Mouse (Mus musculus) liver, postnatal 0 days (tissue): Measurements from ENCODE around the gene Ppp1r15a.

Experiments used
- CTCF ChIP-seq: sonication (generic); IDR thresholded peaks from 2 replicates; pipeline ENCODE4 v1.5.1; 2016; ENCODE audit warnings: antibody characterized with exemption, low read depth
- EP300 ChIP-seq: IDR thresholded peaks from 2 replicates; pipeline ENCODE4 v1.6.1; 2016; ENCODE audit warnings: antibody characterized with exemption, low read depth, mild to moderate bottlenecking

DNA sequence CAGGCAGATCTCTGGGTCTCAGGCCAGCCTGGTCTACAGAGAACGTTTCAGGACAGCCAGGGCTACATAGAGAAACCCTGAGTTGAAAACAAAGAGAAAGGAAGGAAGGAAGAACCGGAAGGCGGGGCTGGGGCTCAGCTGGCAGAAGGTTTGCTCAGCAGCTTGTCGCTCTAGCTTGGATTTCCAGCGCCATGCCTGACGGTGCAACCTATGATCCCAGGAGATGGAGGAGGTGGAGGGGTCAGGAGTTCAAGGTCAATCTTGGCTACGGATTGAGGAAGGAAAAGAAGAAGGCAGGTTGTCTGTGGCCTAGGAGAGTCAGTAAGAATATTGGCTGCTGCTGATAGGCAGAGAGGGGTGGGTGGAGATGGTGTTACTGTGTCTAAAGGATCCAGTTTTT, 34.2 kb upstream of the Ppp1r15a start:
- TF ChIP-seq CTCF (no peak), EP300 (no peak)
